Mouse (Mus musculus) heart, adult 2 months (tissue): ENCODE results near the gene Rasgrp2. TPM values are rescaled to one million over a fixed set of nuclear protein-coding genes. Genes with fewer than 3 reads are reported as not detected.

Experiments used
- DNase-seq, 2 experiments: peaks; one replicate each; pipeline ENCODE4 v3.0.0; 2021
- H3K27ac ChIP-seq: fragments of 200-600 bp; 2 replicates; pipeline ENCODE4 v1.8.1; 2022
- H3K27me3 ChIP-seq: fragments of 200-500 bp; 2 replicates; pipeline ENCODE4 v1.6.1; 2012; ENCODE audit warnings: mild to moderate bottlenecking, low read length, inconsistent platforms, mixed read lengths; ENCODE audit not compliant: control insufficient read depth, insufficient read depth
- H3K36me3 ChIP-seq: fragments of 200-500 bp; 2 replicates; pipeline ENCODE4 v1.6.1; 2012; ENCODE audit warnings: low read length, inconsistent platforms; ENCODE audit not compliant: control insufficient read depth, insufficient read depth
- H3K4me1 ChIP-seq: fragments of 200-500 bp; 2 replicates; pipeline ENCODE4 v1.6.1; 2011; ENCODE audit warnings: low read length; ENCODE audit not compliant: control insufficient read depth, insufficient read depth
- H3K4me3 ChIP-seq: fragments of 200-600 bp; 2 replicates; pipeline ENCODE4 v1.8.1; 2022
- H3K79me2 ChIP-seq: fragments of 200-500 bp; replicated peaks from 2 replicates; pipeline ENCODE4 v1.6.1; 2012; ENCODE audit warnings: mild to moderate bottlenecking, inconsistent platforms, low read length, moderate library complexity, mixed read lengths; ENCODE audit not compliant: control insufficient read depth, insufficient read depth
- H3K9ac ChIP-seq: fragments of 200-500 bp; 2 replicates; pipeline ENCODE4 v1.6.1; 2012; ENCODE audit warnings: low read depth, mild to moderate bottlenecking, control low read depth, inconsistent platforms, low read length, mixed read lengths
- CTCF ChIP-seq: fragments of 200-600 bp; IDR thresholded peaks from 2 replicates; pipeline ENCODE4 v1.8.1; 2022; ENCODE audit warnings: antibody characterized with exemption, mild to moderate bottlenecking, moderate library complexity
- EP300 ChIP-seq: fragments of 200-500 bp; IDR thresholded peaks from 2 replicates; pipeline ENCODE4 v1.6.1; 2011; ENCODE audit warnings: low read depth, low read length, control low read depth; ENCODE audit not compliant: insufficient read depth
- POLR2A ChIP-seq: fragments of 200-500 bp; IDR thresholded peaks from 2 replicates; pipeline ENCODE4 v1.6.1; 2011; ENCODE audit warnings: mild to moderate bottlenecking, low read depth, low read length, control low read depth; ENCODE audit not compliant: insufficient read depth
- WGBS: fragments of 180-500 bp; shearing (Covaris S2); methylation state at CpG from one replicate; pipeline ENCODE4 v1.1.7; 2018; 5-methylcytosine and 5-hydroxymethylcytosine counted together
- intact Hi-C: fragments of 180-260 bp; cut with DNase I; formaldehyde crosslinking; loops from one replicate; pipeline ENCODE4 v1.15.1; 2025
- polyA plus RNA-seq: library from polyadenylated mRNA; depleted of rRNA; stranded (reverse); fragments of >200 nt; gene quantifications from 2 replicates; pipeline ENCODE4 v1.2.3, GENCODE M21; 2012
- total RNA-seq, 2 experiments: library from RNA; stranded (reverse); gene quantifications; 2 replicates each; pipeline ENCODE4 v1.2.3; 2021

Rasgrp2 gene
- total and polyA plus RNA-seq, 3 experiments, result 43.3 to 97.2 (median 48.0) TPM

DNA sequence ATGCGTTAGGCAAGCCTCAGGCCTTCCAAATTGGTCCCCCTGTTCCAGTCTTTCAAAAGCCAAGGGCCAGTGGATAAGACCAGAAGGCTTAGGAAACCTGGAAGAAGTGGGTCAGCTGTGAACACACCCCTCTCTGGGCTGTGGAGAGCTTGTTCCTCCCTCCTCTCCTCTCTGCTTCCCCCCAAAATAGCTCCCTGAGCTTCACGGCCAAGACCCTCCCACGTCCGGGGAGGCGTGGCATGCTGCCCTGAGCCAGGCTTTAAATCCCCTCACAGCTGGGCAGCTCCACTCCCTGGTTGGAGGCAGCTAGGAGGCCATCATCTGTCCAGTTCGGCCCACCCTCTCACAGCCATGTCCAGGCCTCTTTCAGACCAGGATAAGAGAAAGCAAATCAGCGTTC lies 15.0 kb upstream of the Rasgrp2 start, which contains the start of gene Pygm:
Gene Pygm, plus strand, starts transcription at position 272 of the 400 bp plus-strand sequence.
- Histone ChIP-seq H3K4me1 (peaks cover 17% of the 10 kb centered on the region), H3K27me3 (no peaks in the 10 kb centered on the region), H3K9ac (peak within 1 kb of the TSS; percentile 60), H3K36me3 (no peaks in the 10 kb centered on the region), H3K4me3 (peak within 1 kb of the TSS; percentile 62), H3K27ac (peak within 1 kb of the TSS; percentile 92), H3K79me2 (0 out of 2 replicates have a peak, but pooled peaks cover 1% of the 10 kb centered on the region)
- DNase-seq, result peak; percentile 90 to 92
- TF ChIP-seq EP300 (peak; percentile 89), POLR2A (peak; percentile 99), CTCF (peak; percentile 26)
- intact Hi-C loops, result no loop called here
- WGBS, result 6% methylated on average over 7 of the region's 7 CpGs

DNA sequence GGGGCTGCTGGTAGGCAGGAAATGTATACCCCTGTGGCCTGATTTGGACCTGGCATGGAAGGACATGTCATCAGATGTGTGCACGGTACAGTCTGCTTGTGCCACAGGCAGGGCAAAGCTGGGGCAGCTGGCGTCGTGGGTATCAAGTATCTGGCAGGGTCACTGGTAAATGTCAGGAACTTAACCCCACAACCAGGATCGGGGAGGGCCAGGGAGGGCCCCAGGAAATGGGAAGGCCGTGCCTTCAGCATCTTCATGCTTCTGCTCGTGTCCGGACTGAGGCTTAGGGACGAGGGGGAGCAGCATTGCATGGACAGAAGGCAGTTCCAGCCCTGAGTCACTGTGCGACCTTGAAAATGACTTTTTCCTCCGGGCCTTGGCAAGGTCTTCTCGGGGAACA lies 14.2 kb upstream of the Rasgrp2 start:
- H3K36me3 ChIP-seq, result peaks cover 1% of the 10 kb centered on the region; the same call in 1 of the 2 replicates
- TF ChIP-seq CTCF (no peak), POLR2A (no peak; the same call in 1 of the 2 replicates), EP300 (0 out of 2 replicates have a peak, but pooled peaks have one; percentile 49)
- peaks cover 17% of the 10 kb centered on the region for H3K4me1 ChIP-seq
- WGBS, result 12% methylated on average over 11 of the region's 11 CpGs
- H3K4me3 ChIP-seq, result peak overlapping the region; percentile 62
- 0 out of 2 replicates have a peak, but pooled peaks cover 1% of the 10 kb centered on the region for H3K79me2 ChIP-seq
- H3K27ac ChIP-seq, result peak overlapping the region; percentile 92
- H3K27me3 ChIP-seq, result no peaks in the 10 kb centered on the region
- H3K9ac ChIP-seq, result peak overlapping the region; percentile 60
- intact Hi-C loops, result no loop called here
- peak; percentile 58 to 61 for DNase-seq

DNA sequence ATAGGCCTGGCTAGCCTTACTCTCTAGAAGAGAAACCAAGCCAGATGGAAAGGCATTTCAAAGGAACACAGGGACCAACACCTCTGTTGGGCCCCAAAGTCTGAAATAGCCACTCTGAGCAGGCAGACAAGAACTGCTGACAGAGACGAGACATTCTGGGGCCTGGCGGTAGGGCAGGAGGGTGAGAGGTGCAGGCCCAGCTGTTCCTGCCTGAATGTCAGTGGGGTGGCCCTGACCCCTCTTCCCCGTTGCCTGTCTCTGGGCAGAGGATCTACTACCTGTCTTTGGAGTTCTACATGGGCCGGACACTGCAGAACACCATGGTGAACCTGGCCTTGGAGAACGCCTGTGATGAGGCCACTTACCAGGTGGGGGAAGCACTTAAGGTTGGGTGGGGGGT lies 13.7 kb upstream of the Rasgrp2 start:
- H3K27ac ChIP-seq, result peak overlapping the region; percentile 92
- no peak for DNase-seq
- intact Hi-C loops, result no loop called here
- 0 out of 2 replicates have a peak, but pooled peaks cover 1% of the 10 kb centered on the region for H3K79me2 ChIP-seq
- H3K4me3 ChIP-seq, result peak overlapping the region; percentile 62
- peaks cover 3% of the 10 kb centered on the region; the same call in 1 of the 2 replicates for H3K36me3 ChIP-seq
- no peaks in the 10 kb centered on the region for H3K27me3 ChIP-seq
- no peak for TF ChIP-seq EP300
- no peak for TF ChIP-seq POLR2A
- TF ChIP-seq CTCF, result no peak
- peaks cover 17% of the 10 kb centered on the region for H3K4me1 ChIP-seq
- 48% methylated on average over 5 of the region's 5 CpGs for WGBS
- H3K9ac ChIP-seq, result peak overlapping the region; percentile 60

DNA sequence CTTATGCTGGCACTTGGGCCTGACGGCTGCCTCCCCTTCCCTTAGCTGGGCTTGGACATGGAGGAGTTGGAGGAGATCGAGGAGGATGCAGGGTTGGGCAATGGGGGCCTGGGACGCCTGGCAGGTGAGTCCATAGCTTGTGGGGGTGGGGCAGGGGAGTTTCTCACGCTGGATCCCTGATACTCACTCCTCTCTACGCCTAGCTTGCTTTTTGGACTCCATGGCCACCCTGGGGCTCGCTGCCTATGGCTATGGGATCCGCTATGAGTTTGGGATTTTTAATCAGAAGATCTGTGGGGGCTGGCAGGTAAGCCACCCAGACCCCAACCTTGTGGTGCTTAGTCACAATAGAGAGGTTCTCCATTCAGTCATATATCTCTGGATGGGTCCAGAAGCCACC lies 13.3 kb upstream of the Rasgrp2 start:
- WGBS, result 59% methylated on average over 7 of the region's 7 CpGs
- Histone ChIP-seq H3K27me3 (no peaks in the 10 kb centered on the region), H3K4me3 (peak overlapping the region; percentile 62), H3K9ac (peak overlapping the region; percentile 60), H3K79me2 (0 out of 2 replicates have a peak, but pooled peaks cover 1% of the 10 kb centered on the region), H3K27ac (peak overlapping the region; percentile 92), H3K4me1 (peaks cover 17% of the 10 kb centered on the region), H3K36me3 (peaks cover 3% of the 10 kb centered on the region; the same call in 1 of the 2 replicates)
- DNase-seq, result no peak
- intact Hi-C loops, result no loop called here
- TF ChIP-seq POLR2A (no peak), EP300 (no peak), CTCF (no peak)

DNA sequence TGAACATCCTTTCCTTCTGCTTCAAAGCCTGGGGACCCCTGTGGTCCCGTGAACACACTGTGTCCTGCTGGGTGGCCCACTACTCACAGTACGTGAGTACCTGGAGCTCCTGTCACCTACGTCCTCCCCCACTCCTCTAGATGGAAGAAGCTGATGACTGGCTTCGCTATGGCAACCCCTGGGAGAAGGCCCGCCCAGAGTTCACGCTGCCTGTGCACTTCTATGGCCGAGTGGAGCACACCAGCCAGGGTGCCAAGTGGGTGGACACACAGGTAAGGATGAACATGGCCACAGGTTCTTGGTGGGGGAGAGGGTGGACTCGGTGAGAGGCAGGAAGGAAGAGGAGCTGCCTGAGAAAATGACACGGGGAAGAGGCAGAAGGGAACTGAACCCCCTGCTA lies 12.9 kb upstream of the Rasgrp2 start:
- intact Hi-C loops, result no loop called here
- 60% methylated on average over 9 of the region's 9 CpGs for WGBS
- Histone ChIP-seq H3K36me3 (peaks cover 3% of the 10 kb centered on the region; the same call in 1 of the 2 replicates), H3K79me2 (0 out of 2 replicates have a peak, but pooled peaks cover 1% of the 10 kb centered on the region), H3K27me3 (no peaks in the 10 kb centered on the region), H3K9ac (peak overlapping the region; percentile 2), H3K4me1 (peaks cover 17% of the 10 kb centered on the region), H3K27ac (peak overlapping the region; percentile 28; the same call in 1 of the 2 replicates), H3K4me3 (peak overlapping the region; percentile 62)
- no peak for DNase-seq
- TF ChIP-seq POLR2A, result no peak

DNA sequence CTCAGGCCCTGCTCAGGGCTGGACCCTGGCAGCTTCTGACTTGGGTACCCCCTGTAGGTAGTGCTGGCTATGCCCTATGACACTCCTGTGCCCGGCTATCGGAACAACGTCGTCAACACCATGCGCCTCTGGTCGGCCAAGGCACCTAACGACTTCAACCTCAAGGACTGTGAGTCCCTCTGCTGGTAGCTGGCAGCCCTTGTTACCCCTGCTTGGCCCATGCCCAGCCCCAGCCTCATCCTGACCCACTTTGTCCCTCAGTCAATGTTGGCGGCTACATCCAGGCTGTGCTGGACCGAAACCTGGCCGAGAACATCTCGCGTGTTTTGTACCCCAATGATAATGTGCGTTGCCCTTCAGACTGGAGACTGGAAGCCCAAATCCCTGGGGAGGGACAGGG lies 11.1 kb upstream of the Rasgrp2 start:
- Histone ChIP-seq H3K36me3 (peaks cover 3% of the 10 kb centered on the region; the same call in 1 of the 2 replicates), H3K79me2 (0 out of 2 replicates have a peak, but pooled peaks cover 1% of the 10 kb centered on the region), H3K27me3 (no peaks in the 10 kb centered on the region), H3K27ac (peak overlapping the region; percentile 29; the same call in 1 of the 2 replicates), H3K4me1 (peaks cover 12% of the 10 kb centered on the region), H3K4me3 (no peak overlapping the region), H3K9ac (no peak overlapping the region)
- intact Hi-C loops, result loop anchor here (2.0 kb wide), 1 partner anchor 15 kb away; no protein-coding TSS in a partner anchor
- DNase-seq, result peak in 1 of 2 experiments; percentile 77
- TF ChIP-seq CTCF (peak; percentile 66), EP300 (0 out of 2 replicates have a peak, but pooled peaks have one; percentile 52), POLR2A (no peak)
- 65% methylated on average over 13 of the region's 13 CpGs for WGBS
